Comparison of ENCODE assay signal across 16 mouse cellular contexts in genomic region chr11:38346442-38346841, GRCm38 (mm10).
"Had no signal": no experiment of that assay in that cellular context is flagged by ENCODE, and none has a peak within 500 bp of the region (broad histone marks: within the 10 kb centered on the region; RNA-seq: fewer than 3 reads in every experiment).

No protein-coding gene starts in this region.

- H3K9me3 ChIP-seq: lung, embryonic 15.5 days; megakaryocyte, embryonic 14.5 days; midbrain, embryonic 12.5 days; midbrain, embryonic 15.5 days; neural tube, embryonic 12.5 days had no signal

- H3K9ac ChIP-seq: liver, postnatal 0 days; lung, embryonic 15.5 days; midbrain, embryonic 12.5 days; midbrain, embryonic 15.5 days; neural tube, embryonic 12.5 days had no signal

- H3K36me3 ChIP-seq: lung, embryonic 15.5 days; midbrain, embryonic 12.5 days; midbrain, embryonic 15.5 days; neural tube, embryonic 12.5 days had no signal

- H3K27ac ChIP-seq: lung, embryonic 15.5 days; macrophage; midbrain, embryonic 12.5 days; midbrain, embryonic 15.5 days; neural tube, embryonic 12.5 days had no signal

- DNase-seq: liver, postnatal 0 days; lung, adult 2 months; lung, postnatal 14 days; lung, postnatal 36 days; right cerebral cortex, postnatal 14 days; spleen, adult 18-20 months; thymus, adult 18-20 months; thymus, postnatal 14 days; thymus, postnatal 36 days had no signal

- H3K4me1 ChIP-seq: lung, embryonic 15.5 days; megakaryocyte, embryonic 14.5 days; midbrain, embryonic 12.5 days; midbrain, embryonic 15.5 days; neural tube, embryonic 12.5 days had no signal

- H3K27me3 ChIP-seq: lung, embryonic 15.5 days; megakaryocyte, embryonic 14.5 days; midbrain, embryonic 12.5 days; midbrain, embryonic 15.5 days; neural tube, embryonic 12.5 days had no signal

- H3K4me3 ChIP-seq: lung, embryonic 15.5 days; megakaryocyte, embryonic 14.5 days; midbrain, embryonic 12.5 days; midbrain, embryonic 15.5 days; neural tube, embryonic 12.5 days had no signal

- ATAC-seq: liver, postnatal 0 days; lung, postnatal 0 days; midbrain, embryonic 15.5 days had no signal

- H3K4me2 ChIP-seq: lung, embryonic 15.5 days; midbrain, embryonic 12.5 days; midbrain, embryonic 15.5 days; neural tube, embryonic 12.5 days had no signal
